Mouse (Mus musculus) stomach, adult 2 months (tissue): ENCODE results near the gene Lrrn4cl. TPM values are rescaled to one million over a fixed set of nuclear protein-coding genes. Genes with fewer than 3 reads are reported as not detected.

ENCODE experiments used
- polyA plus RNA-seq: library from polyadenylated mRNA; depleted of rRNA; stranded (reverse); fragments of >200 nt; gene quantifications from 2 replicates; pipeline ENCODE4 v1.2.3, GENCODE M21; 2012; rRNA removed

Lrrn4cl gene
- polyA plus RNA-seq, 1 experiment = 1.1 TPM

Other genes starting within 250 kb of the Lrrn4cl start
- not detected in 2 replicates for gene Slc22a6, start 232.7 kb upstream of the Lrrn4cl start, polyA plus RNA-seq
- gene Chrm1, start 187.0 kb upstream of the Lrrn4cl start, polyA plus RNA-seq = 2.4 and 2.8 TPM in 2 replicates
- 59.0 and 70.9 TPM in 2 replicates for gene Slc3a2, start 127.4 kb upstream of the Lrrn4cl start, polyA plus RNA-seq
- gene Wdr74, start 114.9 kb upstream of the Lrrn4cl start, polyA plus RNA-seq = 13.9 and 17.6 TPM in 2 replicates
- not detected in 2 replicates for gene 1700092M07Rik, start 110.0 kb upstream of the Lrrn4cl start, polyA plus RNA-seq
- gene Stx5a, start 109.4 kb upstream of the Lrrn4cl start, polyA plus RNA-seq = 28.6 and 29.7 TPM in 2 replicates
- gene Nxf1, start 93.7 kb upstream of the Lrrn4cl start, polyA plus RNA-seq = 24.7 and 38.5 TPM in 2 replicates
- gene Tmem223, start 79.8 kb upstream of the Lrrn4cl start, polyA plus RNA-seq = 107 and 138 TPM in 2 replicates
- 63.5 and 70.7 TPM in 2 replicates for gene Tmem179b, start 76.3 kb upstream of the Lrrn4cl start, polyA plus RNA-seq
- gene Taf6l, start 64.4 kb upstream of the Lrrn4cl start, polyA plus RNA-seq = 5.5 and 9.3 TPM in 2 replicates
- 9.7 and 10.4 TPM in 2 replicates for gene Polr2g, start 52.2 kb upstream of the Lrrn4cl start, polyA plus RNA-seq
- 0.48 and 0.78 TPM in 2 replicates for gene Zbtb3, start 48.2 kb upstream of the Lrrn4cl start, polyA plus RNA-seq
- 1.4 and 2.1 TPM in 2 replicates for gene Ttc9c, start 31.4 kb upstream of the Lrrn4cl start, polyA plus RNA-seq
- 4.1 and 4.8 TPM in 2 replicates for gene Hnrnpul2, start 30.8 kb upstream of the Lrrn4cl start, polyA plus RNA-seq
- gene AC129217.1, start 21.0 kb upstream of the Lrrn4cl start, polyA plus RNA-seq = 0.61 TPM in 1 of 2 replicates, not detected in the other
- gene Bscl2, start 13.3 kb upstream of the Lrrn4cl start, polyA plus RNA-seq = 102 and 130 TPM in 2 replicates
- gene Gng3, start 11.6 kb upstream of the Lrrn4cl start, polyA plus RNA-seq = 0.41 and 0.42 TPM in 2 replicates
- 92.0 and 115 TPM in 2 replicates for gene Ubxn1, start 20.7 kb downstream of the Lrrn4cl start, polyA plus RNA-seq
- gene Uqcc3, start 30.2 kb downstream of the Lrrn4cl start, polyA plus RNA-seq = 7.5 and 9.7 TPM in 2 replicates
- gene Lbhd1, start 33.0 kb downstream of the Lrrn4cl start, polyA plus RNA-seq = 0.36 and 0.58 TPM in 2 replicates
- gene Gm49403, start 33.2 kb downstream of the Lrrn4cl start, polyA plus RNA-seq = not detected in 2 replicates
- gene 1810009A15Rik, start 38.1 kb downstream of the Lrrn4cl start, polyA plus RNA-seq = 2.3 and 2.6 TPM in 2 replicates
- 0.21 TPM in 1 of 2 replicates, not detected in the other for gene Gm49416, start 38.2 kb downstream of the Lrrn4cl start, polyA plus RNA-seq
- gene Ints5, start 42.2 kb downstream of the Lrrn4cl start, polyA plus RNA-seq = 12.8 and 15.7 TPM in 2 replicates
- gene Ganab, start 47.3 kb downstream of the Lrrn4cl start, polyA plus RNA-seq = 23.0 and 34.6 TPM in 2 replicates
- gene B3gat3, start 69.6 kb downstream of the Lrrn4cl start, polyA plus RNA-seq = 51.9 and 68.6 TPM in 2 replicates
- 10.0 and 15.1 TPM in 2 replicates for gene Rom1, start 78.6 kb downstream of the Lrrn4cl start, polyA plus RNA-seq
- 27.6 and 30.6 TPM in 2 replicates for gene Eml3, start 78.8 kb downstream of the Lrrn4cl start, polyA plus RNA-seq
- gene Mta2, start 91.1 kb downstream of the Lrrn4cl start, polyA plus RNA-seq = 7.1 and 8.7 TPM in 2 replicates
- gene Tut1, start 103.1 kb downstream of the Lrrn4cl start, polyA plus RNA-seq = 6.5 and 9.3 TPM in 2 replicates
- gene Eef1g, start 116.3 kb downstream of the Lrrn4cl start, polyA plus RNA-seq = 33.9 and 55.8 TPM in 2 replicates
- gene Ahnak, start 138.5 kb downstream of the Lrrn4cl start, polyA plus RNA-seq = 6.4 and 12.5 TPM in 2 replicates
- 24.1 and 42.4 TPM in 2 replicates for gene Scgb1a1, start 237.2 kb downstream of the Lrrn4cl start, polyA plus RNA-seq